Mouse (Mus musculus) cerebellum, adult (tissue): ENCODE results near the gene Nyap1.
"Not testable (repeated sequence)": the region's sequence is repeated elsewhere in the genome, so short reads cannot be mapped to it uniquely, and the experiment has no call there.

Experiments
- ATAC-seq: cut with Nextera tagmentation; 2 replicates; pipeline ENCODE4 v1.9.2; 2017; ENCODE audit warnings: mild to moderate bottlenecking, moderate library complexity, mixed read lengths; ENCODE audit not compliant: insufficient number of reproducible peaks, low FRiP score, low TSS enrichment

The Nyap1 gene

DNA sequence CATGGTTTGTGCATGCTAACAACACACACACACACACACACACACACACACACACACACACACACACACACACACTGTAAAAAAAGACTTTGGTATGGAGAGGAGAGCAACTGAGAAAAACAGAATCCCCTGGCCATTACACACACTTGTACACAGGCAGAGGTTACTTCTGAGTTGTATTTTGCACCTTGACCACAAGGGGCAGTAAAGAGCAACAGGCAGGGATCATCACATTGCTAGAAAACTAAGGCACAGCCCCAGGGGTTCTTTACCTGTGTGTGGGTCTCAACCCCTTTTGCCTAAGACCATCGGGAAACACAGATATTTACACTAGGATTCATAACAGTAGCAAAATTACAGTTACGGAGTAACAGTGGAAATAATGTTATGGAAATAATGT, 29.3 kb upstream of the Nyap1 start:
- ATAC-seq: no peak

DNA sequence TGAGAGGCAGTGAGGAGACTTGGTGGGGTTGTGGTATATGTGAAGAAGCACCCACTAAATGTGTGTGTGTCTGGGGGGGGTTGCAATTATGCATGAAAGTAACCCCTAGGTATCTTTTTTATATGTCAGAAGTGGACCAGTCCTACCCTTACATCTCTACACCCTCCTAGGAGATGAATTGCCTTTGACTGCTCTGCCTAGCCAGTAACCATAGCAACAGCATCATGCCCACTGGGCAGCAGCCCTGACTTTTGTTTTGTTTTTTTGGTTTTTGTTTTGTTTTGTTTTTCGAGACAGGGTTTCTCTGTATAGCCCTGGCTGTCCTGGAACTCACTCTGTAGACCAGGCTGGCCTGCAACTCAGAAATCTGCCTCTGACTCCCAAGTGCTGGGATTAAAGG, 27.1 kb upstream of the Nyap1 start:
- no peak for ATAC-seq

DNA sequence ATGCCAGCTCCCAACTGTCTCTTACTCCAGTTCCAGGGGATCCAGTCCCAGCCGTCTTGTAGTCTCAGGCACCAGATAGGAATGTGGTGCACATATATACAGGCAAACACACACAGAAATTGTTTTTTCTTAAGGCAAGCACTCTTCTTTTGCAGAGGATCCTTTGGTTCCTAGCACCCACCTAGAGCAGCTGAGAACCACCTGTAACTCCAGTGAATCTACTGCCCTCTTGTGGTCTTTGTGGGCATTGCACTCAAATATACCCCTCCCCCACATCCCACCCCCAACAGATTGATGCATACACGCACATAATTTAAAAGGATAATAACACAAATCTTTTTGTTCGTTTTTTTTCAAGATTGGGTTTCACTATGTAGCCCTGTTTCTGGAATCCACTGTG, 24.9 kb upstream of the Nyap1 start:
- no peak for ATAC-seq

DNA sequence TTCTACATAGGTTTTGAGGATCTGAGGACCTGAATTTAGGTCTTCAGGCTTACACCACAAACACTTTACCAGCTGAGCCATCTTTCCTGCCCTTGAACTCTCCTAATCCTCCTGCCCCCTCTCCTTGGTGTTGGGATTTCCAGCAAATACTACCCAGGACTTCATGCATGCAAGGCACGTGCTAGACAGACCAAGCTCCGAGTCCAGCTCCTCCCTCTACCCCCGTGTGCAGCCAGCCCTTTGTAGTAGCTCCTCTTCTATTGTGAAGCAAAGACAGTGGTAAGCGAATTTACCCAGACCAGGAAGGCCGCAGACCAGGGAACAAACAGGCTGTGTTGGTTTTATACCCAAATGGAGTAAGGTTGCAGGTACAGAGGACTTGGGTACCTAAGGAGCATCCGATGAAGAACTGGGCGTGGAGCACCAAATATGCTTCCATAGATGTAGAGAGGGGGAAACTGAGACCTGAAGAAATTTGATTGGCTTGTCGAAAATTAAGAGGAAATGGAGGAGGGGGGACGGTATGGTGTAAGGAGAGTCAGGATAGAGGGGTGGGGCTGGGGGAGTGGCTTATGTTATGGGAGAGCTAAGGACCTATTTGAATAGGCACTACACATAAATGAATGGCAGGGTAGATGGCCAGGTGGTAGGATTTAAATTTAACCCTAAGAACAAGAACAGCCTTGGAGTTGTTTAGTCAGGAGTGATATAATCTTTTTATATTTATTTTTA, 23.4 kb upstream of the Nyap1 start:
- no peak for ATAC-seq

DNA sequence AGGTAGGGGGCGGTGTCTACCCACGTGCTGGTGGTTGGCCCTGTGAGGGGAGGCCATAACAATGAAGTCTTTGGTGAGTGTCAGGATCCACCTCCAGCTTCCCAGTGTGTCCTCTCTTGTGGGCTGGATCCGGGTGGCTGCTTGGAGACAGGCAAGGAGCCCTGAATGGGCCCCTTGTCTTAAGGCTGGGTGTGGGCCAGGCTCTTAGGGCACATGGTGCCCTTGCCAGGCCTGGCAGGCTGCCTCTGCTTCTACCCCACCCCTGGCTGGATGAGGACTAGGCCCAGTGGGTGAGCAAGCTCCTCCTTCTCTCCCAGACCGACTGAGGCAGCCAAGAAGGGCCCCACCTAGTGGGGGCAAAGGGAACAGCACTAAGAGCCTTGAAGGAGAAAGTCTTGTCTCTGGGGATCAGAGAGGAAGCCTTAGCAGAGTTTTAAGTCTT, 18.6 kb upstream of the Nyap1 start:
- ATAC-seq: peak; percentile 62; the same call in 1 of the 2 replicates

DNA sequence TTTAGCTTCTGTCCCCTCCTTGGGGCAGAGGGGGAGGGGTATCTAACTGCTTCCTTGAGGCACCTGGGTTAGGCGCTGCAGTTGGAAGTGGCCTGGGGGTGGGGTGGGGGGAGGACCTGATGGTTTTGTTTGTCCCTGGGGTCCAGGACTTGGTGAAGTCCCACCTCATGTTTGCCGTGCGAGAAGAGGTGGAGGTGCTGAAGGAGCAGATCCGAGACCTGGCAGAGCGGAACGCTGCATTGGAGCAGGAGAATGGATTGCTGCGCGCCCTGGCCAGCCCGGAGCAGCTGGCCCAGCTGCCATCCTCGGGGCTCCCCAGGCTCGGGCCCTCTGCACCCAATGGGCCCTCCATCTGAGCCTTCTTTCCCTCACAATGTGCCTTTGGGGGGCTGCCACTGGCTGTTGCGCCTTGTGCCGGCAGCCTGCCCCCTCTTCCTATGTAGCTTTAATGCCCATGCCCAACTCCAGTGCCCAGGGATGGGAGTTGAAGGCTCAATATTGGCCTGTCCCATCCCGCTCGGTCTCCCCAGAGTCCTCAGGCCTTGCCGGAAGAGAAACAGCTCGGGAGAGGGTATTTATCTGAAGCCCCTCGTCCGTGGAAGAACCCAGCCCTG, 17.6 kb upstream of the Nyap1 start:
- ATAC-seq: no peak

DNA sequence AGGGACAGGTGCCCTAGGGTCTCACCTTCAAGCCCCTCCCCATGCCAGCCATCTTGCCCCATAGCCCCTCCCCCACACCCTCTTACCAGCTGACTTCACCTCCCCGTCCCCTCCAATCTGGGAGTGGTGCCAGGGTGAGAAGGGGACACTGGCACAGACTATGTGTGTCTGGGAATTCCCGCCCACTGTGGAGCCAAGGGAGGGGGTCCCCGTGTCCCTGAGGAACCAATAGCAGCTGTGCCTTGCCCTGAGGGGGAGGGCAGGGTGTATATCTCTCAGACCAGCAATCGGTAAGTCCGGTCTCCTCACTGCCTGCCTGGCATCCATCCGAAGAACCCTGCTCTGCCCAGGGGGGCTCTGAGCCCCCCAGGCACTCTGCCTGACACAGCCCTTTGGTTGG, 16.5 kb upstream of the Nyap1 start:
- no peak for ATAC-seq

DNA sequence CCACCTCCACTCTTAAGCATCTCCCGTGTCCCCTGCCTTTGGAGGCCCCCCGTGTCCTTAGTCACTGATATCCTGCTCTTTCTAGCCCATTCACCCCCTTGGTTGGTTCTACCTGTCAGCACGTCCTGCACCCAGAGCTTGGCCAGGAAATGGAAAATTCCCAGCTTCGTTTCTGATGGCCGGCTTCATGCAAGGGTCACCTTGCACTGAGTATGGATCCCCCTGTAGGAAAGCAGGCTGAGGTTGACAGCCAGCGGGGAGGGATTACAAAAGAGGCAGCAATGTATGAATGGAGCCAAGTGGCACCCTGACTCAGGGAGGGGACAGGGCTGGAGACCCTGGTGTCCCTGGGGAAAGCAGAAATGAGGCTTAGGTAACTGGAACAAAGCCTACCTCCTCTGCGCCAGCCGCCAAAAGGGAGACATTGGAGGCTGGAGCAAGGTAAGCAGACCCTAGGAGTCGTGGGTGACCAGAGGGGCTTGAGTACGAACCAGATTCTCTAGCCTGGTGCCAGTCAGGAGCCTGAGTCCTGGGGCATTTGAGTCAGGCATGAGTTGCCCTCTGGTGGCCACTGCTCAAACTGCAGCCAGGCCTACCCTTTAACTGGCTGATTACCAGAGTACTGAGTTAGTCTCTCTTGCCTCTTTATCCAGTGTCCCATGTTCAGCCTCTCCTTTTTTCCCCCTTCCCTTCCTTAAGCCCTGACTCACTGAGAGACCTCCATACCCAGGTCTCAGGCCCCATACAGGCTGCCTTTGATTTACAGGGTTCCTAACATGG, 15.7 kb upstream of the Nyap1 start:
- 0 out of 2 replicates have a peak, but pooled peaks have one; percentile 24 for ATAC-seq

DNA sequence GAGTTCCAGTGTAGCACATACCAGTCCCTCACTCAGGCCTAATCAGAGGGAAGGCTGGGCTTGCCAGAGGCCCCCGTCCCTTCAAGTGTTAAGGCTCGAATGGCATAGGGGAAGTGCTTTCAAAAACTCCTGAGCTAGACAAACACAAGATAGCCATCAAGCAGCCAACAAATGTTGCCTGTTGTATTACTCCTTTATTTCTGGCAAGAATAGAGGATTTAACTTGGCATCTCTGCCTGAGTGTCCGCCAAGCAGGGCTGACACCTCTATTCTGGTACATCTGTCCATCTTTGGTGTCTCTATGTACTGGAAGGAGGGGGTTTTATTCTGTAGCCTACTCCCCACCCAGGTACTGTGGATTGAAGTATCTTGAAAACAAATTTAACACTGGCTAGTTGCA, 14.7 kb upstream of the Nyap1 start:
- no peak for ATAC-seq

DNA sequence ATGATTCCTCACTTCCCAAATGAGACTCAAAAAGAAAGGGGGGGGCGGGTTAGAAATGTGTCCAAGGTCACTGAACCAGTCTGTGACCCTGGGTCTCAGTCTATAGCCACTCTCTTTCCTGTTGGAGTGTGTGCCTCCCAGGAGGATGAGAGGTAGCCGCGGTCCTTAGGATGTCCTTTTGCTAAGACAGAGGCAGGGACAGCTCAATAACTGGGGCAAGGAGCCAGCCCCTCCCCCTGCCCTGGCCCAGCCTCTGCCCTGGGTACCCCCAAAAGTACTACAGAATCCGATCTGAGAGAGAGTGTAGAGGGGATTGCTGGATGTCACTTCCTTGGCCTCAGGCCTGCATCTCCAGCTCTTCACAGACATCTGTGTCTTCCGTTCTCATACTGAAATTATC, 14.0 kb upstream of the Nyap1 start:
- ATAC-seq: no peak

DNA sequence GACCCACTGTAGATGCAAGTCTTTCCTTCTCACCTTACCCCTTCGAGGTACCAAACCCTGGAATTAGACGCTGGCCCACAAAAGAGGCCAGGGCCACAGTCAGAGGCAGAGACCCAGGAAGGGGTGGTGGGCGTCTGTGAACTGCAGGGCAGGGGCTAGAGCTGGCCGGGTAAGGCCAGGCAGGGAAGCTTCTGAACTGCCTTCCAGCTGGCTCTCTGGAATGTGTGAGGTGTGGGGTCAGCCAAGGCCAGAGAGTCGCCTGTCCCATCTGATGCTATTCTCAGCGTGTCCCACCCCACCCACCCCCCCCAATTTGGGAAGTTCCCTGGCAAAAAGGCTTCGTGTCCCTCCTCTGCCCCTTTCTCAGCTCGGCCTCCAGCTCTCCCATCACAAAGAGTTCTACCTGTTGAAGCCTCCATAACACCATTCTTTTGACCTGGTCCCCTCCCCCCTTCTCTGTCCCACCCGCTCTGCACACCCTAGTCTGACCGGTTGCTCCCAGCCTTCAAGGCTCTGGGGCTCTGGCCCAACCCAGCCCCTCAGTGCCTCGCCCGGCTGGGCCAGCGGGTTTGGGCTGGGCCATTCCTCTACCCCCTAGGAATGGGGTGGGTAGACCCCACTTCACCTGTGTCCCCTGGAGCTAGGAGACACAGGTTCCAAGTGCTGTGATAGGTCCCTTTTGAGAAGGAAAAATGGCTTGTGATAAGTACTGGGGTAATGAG, 11.9 kb upstream of the Nyap1 start:
- ATAC-seq: no peak

DNA sequence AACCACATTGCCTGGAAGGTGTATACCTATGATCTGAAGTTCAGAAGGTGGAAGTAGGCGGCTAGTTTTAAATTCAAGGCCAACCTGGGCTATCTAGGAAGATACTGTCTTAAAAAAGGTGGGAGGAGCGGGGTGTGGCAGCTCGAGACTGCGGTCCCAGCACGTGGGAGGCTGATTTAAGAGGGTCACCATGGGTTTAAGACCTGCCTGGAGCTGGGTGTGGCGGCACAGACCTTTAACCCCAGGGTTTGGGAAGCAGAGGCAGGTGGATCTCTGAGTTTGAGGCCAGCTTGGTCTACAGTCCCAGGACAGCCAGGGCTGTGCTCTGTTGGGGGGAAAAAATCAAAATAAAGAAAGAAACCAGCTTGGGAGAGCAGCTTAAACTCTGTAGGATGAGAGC, 10.6 kb upstream of the Nyap1 start:
- no peak for ATAC-seq

DNA sequence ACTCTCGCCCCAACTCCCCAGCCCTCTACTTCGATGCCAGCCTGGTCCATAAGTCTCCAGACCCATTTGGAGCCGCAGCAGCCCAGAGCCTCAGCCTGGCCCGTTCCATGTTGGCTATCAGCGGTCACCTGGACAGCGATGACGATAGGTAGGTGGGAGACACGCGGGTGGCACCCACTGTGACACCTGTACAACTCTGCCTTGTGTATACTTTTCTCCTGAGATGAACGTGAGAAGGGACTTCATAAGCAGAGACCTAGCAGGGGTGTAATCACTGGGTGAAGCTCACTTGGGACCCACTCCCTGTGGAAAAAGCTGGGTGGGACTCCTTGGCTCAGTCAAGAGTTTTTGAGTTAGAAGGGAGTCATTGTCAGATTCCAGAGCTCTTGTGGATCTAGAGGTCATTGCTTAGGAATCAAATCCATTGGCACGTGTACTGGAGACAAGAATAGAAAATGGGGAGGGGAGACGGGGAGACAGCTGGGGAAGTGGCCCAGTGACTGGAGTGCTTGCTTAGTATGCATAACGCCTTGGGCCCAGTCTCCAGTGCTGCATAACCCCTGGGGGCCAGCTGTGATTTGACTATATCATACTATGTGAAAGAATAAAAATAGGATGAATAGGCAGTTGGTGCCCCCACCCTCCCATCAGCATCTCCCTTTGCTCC, 9.9 kb upstream of the Nyap1 start:
- ATAC-seq: no peak

DNA sequence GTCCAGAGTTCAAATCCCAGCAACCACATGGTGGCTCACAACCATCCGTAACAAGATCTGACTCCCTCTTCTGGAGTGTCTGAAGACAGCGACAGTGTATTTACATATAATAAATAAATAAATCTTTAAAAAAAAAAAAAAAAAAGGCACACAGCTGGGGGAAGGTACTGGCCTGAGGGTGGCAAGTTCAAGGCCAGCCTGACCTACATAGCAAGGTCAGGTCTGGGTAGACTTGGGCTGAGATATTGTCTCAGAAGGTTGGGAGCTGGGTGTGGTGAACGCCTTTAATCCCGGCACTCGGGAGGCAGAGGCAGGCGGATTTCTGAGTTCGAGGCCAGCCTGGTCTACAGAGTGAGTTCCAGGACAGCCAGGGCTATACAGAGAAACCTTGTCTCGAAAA, 8.8 kb upstream of the Nyap1 start:
- not testable (repeated sequence) for ATAC-seq

DNA sequence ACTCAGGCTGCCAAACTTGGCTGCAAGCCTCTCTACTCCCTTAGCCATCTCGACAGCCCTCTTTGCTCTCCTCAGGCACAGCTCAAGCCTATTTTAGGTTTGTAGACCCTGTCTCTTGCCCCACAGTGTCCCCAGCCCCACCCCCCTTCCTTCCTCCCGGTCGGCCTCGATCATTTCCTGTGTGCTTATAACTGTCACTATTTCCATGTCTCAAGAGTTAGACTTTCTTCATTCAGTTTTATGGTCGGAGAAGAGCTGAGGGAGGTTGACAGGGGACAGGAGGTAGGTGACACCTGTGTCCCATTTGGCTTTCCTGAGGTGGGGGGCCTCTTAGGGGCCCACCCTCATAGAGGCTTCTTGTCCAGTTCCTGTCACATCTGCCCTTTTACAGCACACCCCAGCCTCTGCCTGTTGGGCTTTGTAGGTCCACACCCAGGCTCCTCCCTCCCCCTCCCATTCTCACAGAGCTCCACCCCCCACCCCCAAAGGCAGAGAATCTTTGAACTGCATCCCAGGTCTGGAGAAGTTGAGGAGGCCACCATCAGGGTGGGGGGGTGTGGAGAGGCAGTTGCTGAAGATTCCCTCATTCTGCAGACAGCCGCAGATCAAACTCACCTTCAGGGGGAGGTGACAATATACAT, 7.9 kb upstream of the Nyap1 start:
- no peak for ATAC-seq

DNA sequence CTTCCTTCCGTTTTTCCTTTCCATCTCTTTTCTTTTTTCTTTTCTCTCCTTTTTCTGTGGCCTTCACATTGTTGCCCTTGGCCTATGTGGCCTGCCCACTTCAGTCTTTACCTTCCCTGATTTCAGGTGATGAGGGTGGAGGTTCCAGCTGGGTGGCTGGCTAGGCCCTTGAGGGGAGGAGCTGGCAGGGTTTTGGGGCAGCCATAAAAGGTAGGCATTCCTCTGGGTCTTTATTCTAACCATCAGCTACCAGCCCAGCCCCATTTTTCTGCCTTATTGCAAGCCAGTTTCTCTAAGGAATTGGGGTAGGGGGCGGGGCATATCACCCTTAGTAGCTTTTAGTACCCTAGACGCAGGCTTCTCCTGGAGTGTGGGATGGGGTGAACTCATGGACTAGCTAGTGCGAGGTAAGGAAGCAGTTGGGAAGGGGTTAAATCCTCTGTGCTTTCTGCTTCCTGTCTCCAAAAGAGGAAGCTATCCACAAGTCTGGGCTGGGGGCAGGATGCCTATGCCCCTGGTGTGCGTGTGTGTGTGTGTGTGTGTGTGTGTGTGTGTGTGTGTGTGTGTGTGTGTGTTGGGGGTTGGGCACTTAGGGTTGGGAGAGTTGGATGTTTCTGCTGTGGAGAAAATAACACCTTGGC, 6.8 kb upstream of the Nyap1 start:
- no peak for ATAC-seq

DNA sequence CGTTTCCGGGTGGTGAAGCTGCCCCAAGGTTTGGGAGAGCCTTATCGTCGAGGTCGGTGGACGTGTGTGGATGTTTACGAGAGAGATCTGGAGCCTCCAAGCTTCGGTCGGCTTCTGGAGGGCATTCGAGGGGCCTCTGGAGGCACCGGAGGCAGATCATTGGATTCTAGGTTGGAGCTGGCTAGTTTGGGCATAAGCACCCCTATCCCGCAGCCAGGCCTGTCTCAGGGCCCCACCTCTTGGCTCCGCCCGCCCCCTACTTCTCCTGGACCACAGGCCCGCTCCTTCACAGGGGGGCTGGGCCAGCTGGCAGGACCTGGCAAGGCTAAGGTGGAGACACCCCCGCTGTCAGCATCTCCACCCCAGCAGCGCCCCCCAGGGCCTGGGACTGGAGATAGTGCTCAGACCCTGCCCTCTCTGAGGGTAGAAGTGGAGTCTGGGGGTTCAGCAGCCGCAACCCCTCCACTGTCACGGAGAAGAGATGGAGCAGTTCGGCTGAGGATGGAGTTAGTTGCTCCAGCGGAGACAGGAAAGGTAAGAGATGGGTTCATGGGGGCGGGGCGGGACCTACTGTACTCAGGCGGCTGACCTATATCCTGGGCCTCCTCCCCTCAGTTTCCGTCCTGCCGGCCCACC, 6.0 kb upstream of the Nyap1 start:
- peak; percentile 32; the same call in 1 of the 2 replicates for ATAC-seq

DNA sequence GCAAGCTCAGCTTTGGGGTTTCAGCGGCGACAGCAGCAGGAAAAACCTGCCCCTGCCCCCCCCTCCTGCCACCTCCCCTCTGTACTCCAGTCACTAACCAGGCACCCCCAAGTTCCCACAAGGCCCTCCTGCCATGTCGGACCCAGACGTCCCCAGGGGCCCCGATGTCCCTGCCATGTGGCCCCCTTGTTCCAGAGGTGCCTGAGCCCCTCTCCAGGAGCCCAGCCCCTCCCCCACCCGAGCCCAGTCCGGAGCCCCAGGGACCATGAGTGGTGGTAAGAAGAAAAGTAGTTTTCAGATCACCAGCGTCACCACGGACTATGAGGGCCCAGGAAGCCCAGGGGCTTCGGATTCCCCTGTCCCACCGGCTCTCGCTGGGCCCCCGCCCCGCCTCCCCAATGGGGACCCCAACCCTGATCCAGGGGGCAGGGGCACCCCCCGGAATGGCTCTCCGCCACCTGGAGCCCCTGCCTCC, 5.5 kb upstream of the Nyap1 start:
- no peak for ATAC-seq
